Mouse (Mus musculus) forebrain, embryonic 11.5 days (tissue): ENCODE measurements around the gene Maf. TPM values are rescaled to one million over a fixed set of nuclear protein-coding genes. Genes with fewer than 3 reads are reported as not detected.

ENCODE experiments used
- ATAC-seq: fragments of 200-750 bp; cut with Nextera tagmentation; replicated peaks from 2 replicates; pipeline ENCODE4 v1.8.0; 2017; ENCODE audit warnings: moderate TSS enrichment; ENCODE audit not compliant: low FRiP score
- DNase-seq: peaks from one replicate; pipeline ENCODE4 v3.0.0-alpha.2; 2017; ENCODE audit warnings: low spot score
- H3K27ac ChIP-seq: fragments of 300-500 bp; sonication (generic); 2 replicates; pipeline ENCODE4 v1.5.1; 2014; ENCODE audit warnings: low read depth, low read length
- H3K27me3 ChIP-seq: fragments of 300-500 bp; sonication (generic); 2 replicates; pipeline ENCODE4 v1.6.1; 2014; ENCODE audit warnings: mild to moderate bottlenecking, low read length, mixed read lengths; ENCODE audit not compliant: control insufficient read depth, insufficient read depth
- H3K36me3 ChIP-seq: fragments of 300-500 bp; sonication (generic); 2 replicates; pipeline ENCODE4 v1.6.1; 2014; ENCODE audit warnings: mild to moderate bottlenecking, low read length, moderate library complexity, mixed read lengths; ENCODE audit not compliant: control insufficient read depth, insufficient read depth
- H3K4me1 ChIP-seq: fragments of 300-500 bp; sonication (generic); replicated peaks from 2 replicates; pipeline ENCODE4 v1.6.1; 2014; ENCODE audit warnings: low read length, mixed read lengths; ENCODE audit not compliant: control insufficient read depth, insufficient read depth
- H3K4me2 ChIP-seq: fragments of 300-500 bp; sonication (generic); 2 replicates; pipeline ENCODE4 v1.6.1; 2014; ENCODE audit warnings: low read depth, mild to moderate bottlenecking, low read length, moderate library complexity, mixed read lengths; ENCODE audit not compliant: severe bottlenecking
- H3K4me3 ChIP-seq: fragments of 300-500 bp; sonication (generic); 2 replicates; pipeline ENCODE4 v1.5.1; 2014; ENCODE audit warnings: low read depth, low read length
- H3K9ac ChIP-seq: fragments of 300-500 bp; sonication (generic); 2 replicates; pipeline ENCODE4 v1.6.1; 2014; ENCODE audit warnings: low read length
- H3K9me3 ChIP-seq: fragments of 300-500 bp; sonication (generic); 2 replicates; pipeline ENCODE4 v1.6.1; 2016; ENCODE audit warnings: low read length, mixed read lengths; ENCODE audit not compliant: control insufficient read depth
- WGBS: fragments of 180-500 bp; shearing (Covaris S2); extraction: QIAGEN DNeasy Blood & Tissue Kit; methylation state at CpG from one replicate; pipeline ENCODE4 v1.1.7; 2014; 5-methylcytosine and 5-hydroxymethylcytosine counted together
- polyA plus RNA-seq: library from polyadenylated mRNA; unstranded; fragments of >200 nt; fragmentation: Nextera tagmentation; extraction: Ambion mirVana; gene quantifications from 2 replicates; pipeline ENCODE4 v1.2.1, GENCODE M21; 2014

Maf gene
- polyA plus RNA-seq: 3.3 and 4.0 TPM in 2 replicates

- peak; percentile 74 for ATAC-seq
- Histone ChIP-seq H3K9me3 (no peaks in the 10 kb centered on the region), H3K27ac (peak within 1 kb of the TSS; percentile 71), H3K4me2 (peak within 1 kb of the TSS; percentile 88), H3K4me3 (peak within 1 kb of the TSS; percentile 57), H3K4me1 (peaks cover 5% of the 10 kb centered on the region; the same call in 1 of the 2 replicates), H3K9ac (peak within 1 kb of the TSS; percentile 66), H3K36me3 (no peaks in the 10 kb centered on the region), H3K27me3 (peaks cover 4% of the 10 kb centered on the region; the same call in 1 of the 2 replicates)
- DNase-seq: peak; percentile 87
- under 1% methylated on average over 43 of the region's 43 CpGs for WGBS
Measured at GRCm38 (mm10) chr8:115707731-115708590, at the start of gene Maf. Maf (minus strand) TSS chr8:115707794.

GRCm38 (mm10) chr8:115756965-115757364 lies 49.4 kb upstream of the Maf start:
- H3K9ac ChIP-seq: no peak overlapping the region
- no peak overlapping the region for H3K27ac ChIP-seq
- H3K4me1 ChIP-seq: no peaks in the 10 kb centered on the region
- 71% methylated on average over 3 of the region's 3 CpGs for WGBS
- H3K9me3 ChIP-seq: no peaks in the 10 kb centered on the region
- no peaks in the 10 kb centered on the region for H3K27me3 ChIP-seq
- no peaks in the 10 kb centered on the region for H3K36me3 ChIP-seq
- no peak overlapping the region for H3K4me3 ChIP-seq
- no peak overlapping the region for H3K4me2 ChIP-seq
- ATAC-seq: no peak
- DNase-seq: peak; percentile 32

- 96% methylated on average over 2 of the region's 2 CpGs for WGBS
- H3K27me3 ChIP-seq: no peaks in the 10 kb centered on the region
- ATAC-seq: no peak
- no peaks in the 10 kb centered on the region for H3K4me1 ChIP-seq
- DNase-seq: no peak
- no peaks in the 10 kb centered on the region for H3K36me3 ChIP-seq
- no peak overlapping the region for H3K4me3 ChIP-seq
- H3K4me2 ChIP-seq: no peak overlapping the region
- H3K9ac ChIP-seq: no peak overlapping the region
- H3K9me3 ChIP-seq: no peaks in the 10 kb centered on the region
- no peak overlapping the region for H3K27ac ChIP-seq
Measured at GRCm38 (mm10) chr8:115756027-115756426, 48.4 kb upstream of the Maf start.

GRCm38 (mm10) chr8:115754694-115755093 lies 47.1 kb upstream of the Maf start:
- Histone ChIP-seq H3K9me3 (no peaks in the 10 kb centered on the region), H3K4me1 (no peaks in the 10 kb centered on the region), H3K4me3 (no peak overlapping the region), H3K27me3 (no peaks in the 10 kb centered on the region), H3K4me2 (no peak overlapping the region), H3K27ac (no peak overlapping the region), H3K36me3 (no peaks in the 10 kb centered on the region), H3K9ac (no peak overlapping the region)
- WGBS: 79% methylated on average over 2 of the region's 2 CpGs
- DNase-seq: peak; percentile 21
- ATAC-seq: no peak

- no peaks in the 10 kb centered on the region for H3K27me3 ChIP-seq
- H3K9ac ChIP-seq: no peak overlapping the region
- ATAC-seq: no peak
- DNase-seq: peak; percentile 23
- no peaks in the 10 kb centered on the region for H3K36me3 ChIP-seq
- 70% methylated on average over 8 of the region's 8 CpGs for WGBS
- no peak overlapping the region for H3K4me3 ChIP-seq
- H3K9me3 ChIP-seq: no peaks in the 10 kb centered on the region; the same call in 1 of the 2 replicates
- H3K4me2 ChIP-seq: no peak overlapping the region
- H3K27ac ChIP-seq: no peak overlapping the region
- no peaks in the 10 kb centered on the region for H3K4me1 ChIP-seq
Measured at GRCm38 (mm10) chr8:115753801-115754200, 46.2 kb upstream of the Maf start.

GRCm38 (mm10) chr8:115747426-115747825 lies 39.8 kb upstream of the Maf start:
- 86% methylated on average over 10 of the region's 10 CpGs for WGBS
- Histone ChIP-seq H3K4me1 (no peaks in the 10 kb centered on the region), H3K27ac (no peak overlapping the region), H3K9me3 (no peaks in the 10 kb centered on the region; the same call in 1 of the 2 replicates), H3K4me3 (no peak overlapping the region), H3K4me2 (no peak overlapping the region), H3K36me3 (no peaks in the 10 kb centered on the region), H3K9ac (no peak overlapping the region), H3K27me3 (no peaks in the 10 kb centered on the region)
- DNase-seq (peak; percentile 10), ATAC-seq (no peak)

- H3K4me3 ChIP-seq: no peak overlapping the region
- ATAC-seq: no peak
- DNase-seq: no peak
- H3K36me3 ChIP-seq: no peaks in the 10 kb centered on the region
- WGBS: 80% methylated on average over 2 of the region's 2 CpGs
- H3K9ac ChIP-seq: no peak overlapping the region
- no peak overlapping the region for H3K4me2 ChIP-seq
- no peaks in the 10 kb centered on the region; the same call in 1 of the 2 replicates for H3K9me3 ChIP-seq
- no peak overlapping the region for H3K27ac ChIP-seq
- H3K4me1 ChIP-seq: no peaks in the 10 kb centered on the region
- H3K27me3 ChIP-seq: no peaks in the 10 kb centered on the region
Measured at GRCm38 (mm10) chr8:115745648-115746047, 38.1 kb upstream of the Maf start.

- Histone ChIP-seq H3K4me2 (no peak overlapping the region), H3K9ac (no peak overlapping the region), H3K27me3 (no peaks in the 10 kb centered on the region), H3K36me3 (no peaks in the 10 kb centered on the region), H3K4me1 (no peaks in the 10 kb centered on the region), H3K27ac (no peak overlapping the region), H3K4me3 (no peak overlapping the region), H3K9me3 (no peaks in the 10 kb centered on the region)
- ATAC-seq: no peak
- 80% methylated on average over 2 of the region's 2 CpGs for WGBS
- DNase-seq: no peak
Measured at GRCm38 (mm10) chr8:115743441-115743840, 35.8 kb upstream of the Maf start.

GRCm38 (mm10) chr8:115742646-115743045 lies 35.1 kb upstream of the Maf start:
- Histone ChIP-seq H3K4me2 (no peak overlapping the region), H3K4me1 (no peaks in the 10 kb centered on the region), H3K9ac (no peak overlapping the region), H3K4me3 (no peak overlapping the region), H3K36me3 (no peaks in the 10 kb centered on the region), H3K9me3 (no peaks in the 10 kb centered on the region), H3K27ac (no peak overlapping the region), H3K27me3 (no peaks in the 10 kb centered on the region)
- no peak for ATAC-seq
- no peak for DNase-seq
- WGBS: 91% methylated on average over 6 of the region's 6 CpGs
